In the genomic region with DNA sequence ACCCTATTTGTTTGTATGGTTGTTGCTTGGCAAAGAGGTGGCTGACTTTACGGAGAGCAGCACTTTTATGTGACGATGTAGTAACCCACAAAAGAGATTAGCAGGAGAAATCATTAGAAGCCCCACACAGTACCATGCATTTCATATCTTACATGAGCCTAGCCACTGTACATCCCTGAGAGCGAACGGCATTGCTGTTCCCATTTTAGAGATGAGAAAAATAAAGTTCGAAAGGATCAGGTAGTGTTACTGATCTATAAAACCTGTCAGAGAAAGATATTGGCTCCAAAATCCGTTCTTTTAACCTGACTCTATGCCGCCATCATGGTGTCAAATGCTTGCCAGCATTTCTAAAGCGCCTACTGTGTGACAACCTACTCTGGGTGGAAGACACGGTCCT, we compare ENCODE assay signal across 8 mouse cellular contexts. TPM values are rescaled to one million over a fixed set of nuclear protein-coding genes. Genes with fewer than 3 reads are reported as not detected.
DNase-seq lines count a peak whose midpoint lies in the region; ATAC-seq and TF ChIP-seq lines count a peak whose summit lies in the region.

No protein-coding gene starts in this region.

- H3K4me1 ChIP-seq in erythroblast, embryonic 14.5 days (ENCODE audit: control insufficient read depth) = peaks cover 82% of the 10 kb centered on the region
- peaks cover 29% of the 10 kb centered on the region for H3K4me1 ChIP-seq in spleen, adult 2 months (ENCODE audit: control insufficient read depth, insufficient read depth, insufficient read length)
- H3K4me1 ChIP-seq in limb, embryonic 14.5 days (ENCODE audit: control insufficient read depth, insufficient read depth, low read length) = peaks cover 34% of the 10 kb centered on the region
- H3K4me1 ChIP-seq in stomach, embryonic 16.5 days (ENCODE audit: control insufficient read depth, insufficient read depth, low read length) = peaks cover 33% of the 10 kb centered on the region

- H3K9ac ChIP-seq in limb, embryonic 14.5 days (ENCODE audit: low read depth, low read length, severe bottlenecking) = no peak overlapping the region
- H3K9ac ChIP-seq in stomach, embryonic 16.5 days (ENCODE audit: low read length) = no peak overlapping the region

- TF ChIP-seq CTCF in spleen, adult 2 months (IDR thresholded peaks at IDR 0.05; ENCODE audit: extremely low read depth, insufficient read depth, insufficient read length, insufficient replicate concordance) = no peak

- TF ChIP-seq POLR2A in spleen, adult 2 months (IDR thresholded peaks at IDR 0.05; ENCODE audit: low read depth, low read length) = no peak
- TF ChIP-seq POLR2A in limb, embryonic 14.5 days (IDR thresholded peaks at IDR 0.05; ENCODE audit: borderline replicate concordance, extremely low read depth, insufficient read depth, insufficient read length) = no peak

- H3K4me2 ChIP-seq in limb, embryonic 14.5 days (replicated peaks; ENCODE audit: low read depth, low read length, severe bottlenecking) = no peak overlapping the region
- H3K4me2 ChIP-seq in stomach, embryonic 16.5 days (ENCODE audit: low read depth, low read length) = no peak overlapping the region

- peak overlapping the region; percentile 72 for H3K27ac ChIP-seq in spleen, adult 2 months (ENCODE audit: insufficient read depth, low read length)
- peak overlapping the region; percentile 94 for H3K27ac ChIP-seq in limb, embryonic 14.5 days (replicated peaks; ENCODE audit: low read depth, low read length)
- H3K27ac ChIP-seq in stomach, embryonic 16.5 days (ENCODE audit: low read length) = peak overlapping the region; percentile 91

- ATAC-seq in erythroblast, adult 5-6 weeks (replicated peaks; ENCODE audit: low FRiP score, poor library complexity, severe bottlenecking) = no peak
- ATAC-seq in limb, embryonic 14.5 days (ENCODE audit: low FRiP score, low read depth) = no peak
- no peak for ATAC-seq in stomach, embryonic 16.5 days (ENCODE audit: insufficient read depth, low FRiP score)

- DNase-seq in spleen, adult 2 months (ENCODE audit: low read depth in 1 of 2, low spot score in 2 of 2) = peak in 1 of 2 experiments; percentile 2
- DNase-seq in spleen, postnatal 4 days (ENCODE audit: low spot score in 2 of 2) = no peak
- DNase-seq in limb, embryonic 14.5 days (ENCODE audit: low spot score) = no peak
- no peak for DNase-seq in gastrocnemius, postnatal 10 days
- no peak for DNase-seq in thymus, postnatal 14 days

- no peaks in the 10 kb centered on the region for H3K27me3 ChIP-seq in erythroblast, embryonic 14.5 days (ENCODE audit: control insufficient read depth)
- H3K27me3 ChIP-seq in spleen, adult 2 months (ENCODE audit: control insufficient read depth, insufficient read depth, low read length) = no peaks in the 10 kb centered on the region
- no peaks in the 10 kb centered on the region for H3K27me3 ChIP-seq in limb, embryonic 14.5 days (ENCODE audit: control insufficient read depth, insufficient read depth, low read length)
- no peaks in the 10 kb centered on the region for H3K27me3 ChIP-seq in stomach, embryonic 16.5 days (ENCODE audit: control insufficient read depth, insufficient read depth, low read length)

- no peaks in the 10 kb centered on the region for H3K9me3 ChIP-seq in erythroblast, embryonic 14.5 days (ENCODE audit: control insufficient read depth, low read length)
- no peaks in the 10 kb centered on the region for H3K9me3 ChIP-seq in limb, embryonic 14.5 days (ENCODE audit: control insufficient read depth, low read length)
- H3K9me3 ChIP-seq in stomach, embryonic 16.5 days (replicated peaks; ENCODE audit: control insufficient read depth, low read length) = no peaks in the 10 kb centered on the region; the same call in 1 of the 2 replicates

- H3K4me3 ChIP-seq in erythroblast, embryonic 14.5 days (replicated peaks) = peak overlapping the region; percentile 56
- H3K4me3 ChIP-seq in spleen, adult 2 months (ENCODE audit: extremely low read depth, insufficient read depth, insufficient read length) = no peak overlapping the region
- no peak overlapping the region for H3K4me3 ChIP-seq in limb, embryonic 14.5 days (replicated peaks; ENCODE audit: low read length)
- H3K4me3 ChIP-seq in stomach, embryonic 16.5 days (replicated peaks; ENCODE audit: low read length) = no peak overlapping the region

- 92% methylated on average over 9 of the region's 9 CpGs for WGBS in spleen, adult 2 months
- WGBS in limb, embryonic 14.5 days = 75% methylated on average over 9 of the region's 9 CpGs
- 74% methylated on average over 9 of the region's 9 CpGs for WGBS in stomach, embryonic 16.5 days

- H3K36me3 ChIP-seq in erythroblast, embryonic 14.5 days (ENCODE audit: control insufficient read depth) = no peaks in the 10 kb centered on the region
- no peaks in the 10 kb centered on the region for H3K36me3 ChIP-seq in spleen, adult 2 months (ENCODE audit: control insufficient read depth, insufficient read depth, low read length)
- H3K36me3 ChIP-seq in limb, embryonic 14.5 days (ENCODE audit: control insufficient read depth, insufficient read depth, low read length) = no peaks in the 10 kb centered on the region
- no peaks in the 10 kb centered on the region for H3K36me3 ChIP-seq in stomach, embryonic 16.5 days (ENCODE audit: control insufficient read depth, insufficient read depth, low read length)

RNA-seq across cellular contexts. Expression of a gene that starts 36.2 kb away (rescaled TPM):
- polyA plus RNA-seq in erythroblast, embryonic 14.5 days (2012) = 3.8 and 4.7 TPM in 2 replicates
- total RNA-seq in erythroblast, adult 5-6 weeks (2015; ENCODE audit: low replicate concordance) = 153 and 185 TPM in 2 replicates
- 205 and 233 TPM in 2 replicates for total RNA-seq in erythroblast, adult 5-6 weeks (2017; ENCODE audit: low replicate concordance)
- polyA plus RNA-seq in spleen, adult 2 months (2012; rRNA removed) = 30.3 and 32.5 TPM in 2 replicates
- polyA plus RNA-seq in limb, embryonic 14.5 days (2012; rRNA removed) = 35.7 and 46.3 TPM in 2 replicates
- polyA plus RNA-seq in limb, embryonic 14.5 days (2014; fragmentation: Nextera tagmentation; extraction: Ambion mirVana) = 38.4 and 41.8 TPM in 2 replicates
- polyA plus RNA-seq in stomach, embryonic 16.5 days (2015; fragmentation: Nextera tagmentation; extraction: Ambion mirVana) = 30.0 and 34.0 TPM in 2 replicates
- 10 to 100 TPM; 51.8 to 80.1 TPM for total RNA-seq in gastrocnemius, postnatal 10 days (2021)

RNA-seq across cellular contexts. Expression of a gene that starts 54.4 kb away (rescaled TPM):
- polyA plus RNA-seq in erythroblast, embryonic 14.5 days (2012) = not detected in 2 replicates
- total RNA-seq in erythroblast, adult 5-6 weeks (2015; ENCODE audit: low replicate concordance) = not detected in 2 replicates
- not detected in 2 replicates for total RNA-seq in erythroblast, adult 5-6 weeks (2017; ENCODE audit: low replicate concordance)
- 0.14 TPM in 1 of 2 replicates, not detected in the other for polyA plus RNA-seq in spleen, adult 2 months (2012; rRNA removed)
- polyA plus RNA-seq in limb, embryonic 14.5 days (2012; rRNA removed) = 0.08 TPM in 1 of 2 replicates, not detected in the other
- not detected in 2 replicates for polyA plus RNA-seq in limb, embryonic 14.5 days (2014; fragmentation: Nextera tagmentation; extraction: Ambion mirVana)
- polyA plus RNA-seq in stomach, embryonic 16.5 days (2015; fragmentation: Nextera tagmentation; extraction: Ambion mirVana) = not detected in 2 replicates
- total RNA-seq in gastrocnemius, postnatal 10 days (2021) = not detected
